Mouse (Mus musculus) mouse trophoblast stem cell (cell line): Measurements from ENCODE around the gene Olfml3.

Experiments
- in situ Hi-C, 2 experiments: fragments of 300-500 bp; cut with MseI, MboI; formaldehyde crosslinking; loops; 2 replicates in 1 of 2; 3 replicates in 1 of 2; pipeline ENCODE4 v1.15.1; 2025

Olfml3 gene

GRCm38 (mm10) chr3:103712196-103712595 is 25.6 kb downstream of the Olfml3 start:
- in situ Hi-C loops: no loop called here

- in situ Hi-C loops: no loop called here
Observed at GRCm38 (mm10) chr3:103709470-103710040, 28.2 kb downstream of the Olfml3 start.

GRCm38 (mm10) chr3:103705426-103705825 is 32.4 kb downstream of the Olfml3 start:
- in situ Hi-C loops: no loop called here

- in situ Hi-C loops: no loop called here
Observed at GRCm38 (mm10) chr3:103704661-103705060, 33.1 kb downstream of the Olfml3 start.

GRCm38 (mm10) chr3:103696388-103696925 is 41.3 kb downstream of the Olfml3 start:
- in situ Hi-C loops: no loop called here

- in situ Hi-C loops: no loop called here
Observed at GRCm38 (mm10) chr3:103695556-103695955, 42.2 kb downstream of the Olfml3 start.

GRCm38 (mm10) chr3:103690506-103690905 is 47.3 kb downstream of the Olfml3 start:
- in situ Hi-C loops: no loop called here

- in situ Hi-C loops: no loop called here
Observed at GRCm38 (mm10) chr3:103689043-103689442, 48.8 kb downstream of the Olfml3 start.

GRCm38 (mm10) chr3:103683966-103684319 is 53.9 kb downstream of the Olfml3 start:
- in situ Hi-C loops: no loop called here

GRCm38 (mm10) chr3:103683234-103683965 is 54.4 kb downstream of the Olfml3 start:
- in situ Hi-C loops: no loop called here

GRCm38 (mm10) chr3:103682473-103682872 is 55.3 kb downstream of the Olfml3 start:
- in situ Hi-C loops: no loop called here

- in situ Hi-C loops: no loop called here
Observed at GRCm38 (mm10) chr3:103678811-103679210, 59.0 kb downstream of the Olfml3 start.

GRCm38 (mm10) chr3:103672716-103673115 is 65.1 kb downstream of the Olfml3 start:
- in situ Hi-C loops: no loop called here
